Mouse (Mus musculus) spleen, adult 2 months (tissue): ENCODE measurements at regions not wholly inside any gene's neighbourhood (a gene's known extent, or its start where the extent isn't known, plus 50 kb on each side); places are given as distances from the start of the nearest gene placed in this dataset.

ENCODE experiments used
- CTCF ChIP-seq: fragments of 200-500 bp; IDR thresholded peaks from 2 replicates; pipeline ENCODE4 v1.5.1; 2011; ENCODE audit warnings: mild to moderate bottlenecking, inconsistent platforms; ENCODE audit not compliant: insufficient read depth, insufficient read length, insufficient replicate concordance; ENCODE audit errors: extremely low read depth
- POLR2A ChIP-seq: fragments of 200-500 bp; IDR thresholded peaks from 2 replicates; pipeline ENCODE4 v1.6.1; 2011; ENCODE audit warnings: low read depth, low read length, inconsistent platforms

- TF ChIP-seq CTCF = no peak
- no peak for TF ChIP-seq POLR2A
Observed at GRCm38 (mm10) chr7:73245431-73245830, 129.9 kb upstream of the Rgma start.
